Mouse (Mus musculus): Measurements from ENCODE around the gene Sipa1. TPM values are rescaled to one million over a fixed set of nuclear protein-coding genes. Genes with fewer than 3 reads are reported as not detected.
"Not testable (repeated sequence)": the region's sequence is repeated elsewhere in the genome, so short reads cannot be mapped to it uniquely, and the experiment has no call there.

Gene Sipa1
- polyA plus RNA-seq, 1 experiment from 2014 or later, result 44.7 TPM

DNA sequence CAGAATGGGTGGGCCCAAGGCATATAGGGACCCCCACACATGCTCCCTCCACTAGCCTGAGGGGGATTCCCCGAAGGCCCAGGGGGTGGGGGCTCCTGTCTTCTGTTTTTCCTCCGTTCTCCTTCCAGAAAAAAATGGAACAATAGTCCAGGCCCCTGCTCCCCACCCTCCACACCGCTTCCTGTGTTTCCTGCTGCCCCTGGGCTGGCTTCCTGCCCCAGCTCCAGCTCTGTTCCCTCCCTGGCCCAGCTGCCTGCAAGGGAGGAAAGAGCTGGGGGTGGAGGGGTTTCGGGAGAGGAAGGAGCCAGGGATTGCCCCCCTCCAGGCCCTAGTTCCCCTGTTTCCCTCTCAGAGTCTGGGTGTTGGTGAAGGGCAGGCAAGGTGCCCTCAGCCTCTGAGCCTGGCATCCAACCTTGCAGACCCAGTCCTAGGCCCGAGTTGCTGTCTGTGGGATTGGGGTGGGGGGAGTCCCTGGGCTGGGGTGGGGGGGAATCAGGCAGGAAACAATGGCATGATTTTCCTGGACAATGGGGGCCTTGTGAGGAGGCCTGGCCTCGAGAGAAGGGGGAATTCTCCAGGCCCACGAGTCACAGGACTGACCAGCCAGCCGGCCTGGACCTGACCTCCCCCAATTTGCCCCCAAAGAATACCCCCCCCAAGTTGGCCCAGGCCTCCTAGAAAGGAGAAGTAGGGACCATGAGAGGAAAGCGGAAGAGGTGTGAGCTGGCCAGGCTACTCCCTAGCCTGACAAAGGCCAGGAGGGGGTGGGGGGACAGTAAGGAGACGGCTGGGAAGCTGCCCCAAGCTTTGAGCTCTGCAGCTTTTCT, 28.8 kb upstream of the Sipa1 start:
- peaks cover 52% of the 10 kb centered on the region for H3K4me1 ChIP-seq
- no peak for ATAC-seq (ENCODE audit: borderline replicate concordance, extremely low read depth, low FRiP score, low TSS enrichment)
- 55% methylated on average over 10 of the region's 10 CpGs for WGBS

GRCm38 (mm10) chr19:5691601-5692000, 28.1 kb upstream of the Sipa1 start:
- H3K4me1 ChIP-seq, result peaks cover 54% of the 10 kb centered on the region

More for the DNA sequence above, 28.8 kb upstream of the Sipa1 start:
- H3K4me2 ChIP-seq, result peak overlapping the region; percentile 92
- peak overlapping the region; percentile 95 for H3K9ac ChIP-seq
- peak overlapping the region; percentile 77 for H3K27ac ChIP-seq
- peaks cover 41% of the 10 kb centered on the region for H3K36me3 ChIP-seq
- H3K4me3 ChIP-seq, result peak overlapping the region; percentile 87
- H3K27me3 ChIP-seq, result no peaks in the 10 kb centered on the region
- H3K9me3 ChIP-seq, result no peaks in the 10 kb centered on the region

DNA sequence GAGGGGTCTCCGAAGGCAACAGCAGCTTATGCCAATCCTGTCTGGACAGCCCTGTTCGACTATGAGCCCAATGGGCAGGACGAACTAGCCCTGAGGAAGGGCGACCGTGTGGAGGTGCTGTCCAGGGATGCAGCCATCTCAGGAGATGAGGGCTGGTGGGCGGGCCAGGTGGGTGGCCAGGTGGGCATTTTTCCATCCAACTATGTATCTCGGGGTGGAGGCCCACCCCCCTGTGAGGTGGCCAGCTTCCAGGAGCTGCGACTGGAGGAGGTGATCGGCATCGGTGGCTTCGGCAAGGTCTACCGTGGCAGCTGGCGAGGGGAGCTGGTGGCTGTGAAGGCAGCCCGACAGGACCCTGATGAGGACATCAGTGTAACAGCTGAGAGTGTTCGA, 26.8 kb upstream of the Sipa1 start:
- H3K27ac ChIP-seq, result peak overlapping the region; percentile 96
- H3K4me3 ChIP-seq, result peak overlapping the region; percentile 87
- H3K4me2 ChIP-seq, result peak overlapping the region; percentile 92
- H3K36me3 ChIP-seq, result peaks cover 33% of the 10 kb centered on the region
- peaks cover 51% of the 10 kb centered on the region for H3K4me1 ChIP-seq
- ATAC-seq (ENCODE audit: borderline replicate concordance, extremely low read depth, low FRiP score, low TSS enrichment), result no peak
- peak overlapping the region; percentile 95 for H3K9ac ChIP-seq
- H3K9me3 ChIP-seq, result no peaks in the 10 kb centered on the region
- no peaks in the 10 kb centered on the region for H3K27me3 ChIP-seq
- WGBS, result 35% methylated on average over 15 of the region's 15 CpGs

More at GRCm38 (mm10) chr19:5691601-5692000, 28.1 kb upstream of the Sipa1 start:
- peaks cover 34% of the 10 kb centered on the region for H3K36me3 ChIP-seq
- peak overlapping the region; percentile 92 for H3K4me2 ChIP-seq
- no peaks in the 10 kb centered on the region for H3K9me3 ChIP-seq
- peak overlapping the region; percentile 76 for H3K27ac ChIP-seq
- H3K4me3 ChIP-seq, result peak overlapping the region; percentile 87
- WGBS, result 61% methylated on average over 5 of the region's 5 CpGs
- no peaks in the 10 kb centered on the region for H3K27me3 ChIP-seq
- ATAC-seq (ENCODE audit: borderline replicate concordance, extremely low read depth, low FRiP score, low TSS enrichment), result no peak
- peak overlapping the region; percentile 95 for H3K9ac ChIP-seq

- H3K4me1 ChIP-seq, result peaks cover 49% of the 10 kb centered on the region
- H3K27me3 ChIP-seq, result no peaks in the 10 kb centered on the region
- H3K27ac ChIP-seq, result peak overlapping the region; percentile 96
- peak; percentile 64 for ATAC-seq (ENCODE audit: borderline replicate concordance, extremely low read depth, low FRiP score, low TSS enrichment)
- H3K9ac ChIP-seq, result peak overlapping the region; percentile 95
- peak overlapping the region; percentile 87 for H3K4me3 ChIP-seq
- peaks cover 33% of the 10 kb centered on the region for H3K36me3 ChIP-seq
- WGBS, result 3% methylated on average over 42 of the region's 42 CpGs
- H3K4me2 ChIP-seq, result peak overlapping the region; percentile 92
- no peaks in the 10 kb centered on the region for H3K9me3 ChIP-seq
These were observed 26.2 kb upstream of the Sipa1 start for GRCm38 (mm10) chr19:5689565-5690342.

DNA sequence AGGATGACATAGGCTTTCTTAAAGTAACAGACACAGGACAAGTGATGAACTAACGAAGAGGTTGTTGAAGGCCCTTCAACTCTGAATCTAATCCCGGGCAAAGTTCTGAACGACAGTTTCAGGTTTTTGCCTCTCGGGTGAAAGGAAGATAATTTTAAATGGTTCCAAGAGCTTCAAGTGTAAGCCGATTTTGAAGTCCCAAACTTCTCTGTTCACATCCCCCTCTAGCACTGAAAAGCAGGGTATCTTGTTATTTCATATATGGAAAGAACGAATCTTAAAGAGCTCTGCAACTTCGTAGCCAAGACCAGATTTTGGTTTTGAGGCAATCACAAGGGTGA, 25.6 kb upstream of the Sipa1 start:
- no peak for ATAC-seq (ENCODE audit: borderline replicate concordance, extremely low read depth, low FRiP score, low TSS enrichment)
- Histone ChIP-seq H3K36me3 (peaks cover 37% of the 10 kb centered on the region), H3K9ac (peak overlapping the region; percentile 95), H3K4me1 (peaks cover 49% of the 10 kb centered on the region), H3K4me3 (peak overlapping the region; percentile 87), H3K4me2 (peak overlapping the region; percentile 92), H3K27ac (peak overlapping the region; percentile 96), H3K27me3 (no peaks in the 10 kb centered on the region), H3K9me3 (no peaks in the 10 kb centered on the region)
- 0% methylated on average over 7 of the region's 7 CpGs for WGBS

- no peaks in the 10 kb centered on the region for H3K9me3 ChIP-seq
- H3K36me3 ChIP-seq, result peaks cover 36% of the 10 kb centered on the region
- peak within 1 kb of the TSS; percentile 96 for H3K27ac ChIP-seq
- peak; percentile 92 for ATAC-seq (ENCODE audit: borderline replicate concordance, extremely low read depth, low FRiP score, low TSS enrichment)
- WGBS, result under 1% methylated on average over 69 of the region's 69 CpGs
- H3K4me1 ChIP-seq, result peaks cover 43% of the 10 kb centered on the region
- H3K4me2 ChIP-seq, result peak within 1 kb of the TSS; percentile 92
- H3K27me3 ChIP-seq, result no peaks in the 10 kb centered on the region
- peak within 1 kb of the TSS; percentile 95 for H3K9ac ChIP-seq
- peak within 1 kb of the TSS; percentile 87 for H3K4me3 ChIP-seq
These were observed 24.9 kb upstream of the Sipa1 start, which contains the start of the genes Map3k11 and Pcnx3 for GRCm38 (mm10) chr19:5688200-5689087. Gene Map3k11, plus strand, starts transcription at chr19:5688742. Gene Pcnx3, minus strand, starts transcription at chr19:5688908.

DNA sequence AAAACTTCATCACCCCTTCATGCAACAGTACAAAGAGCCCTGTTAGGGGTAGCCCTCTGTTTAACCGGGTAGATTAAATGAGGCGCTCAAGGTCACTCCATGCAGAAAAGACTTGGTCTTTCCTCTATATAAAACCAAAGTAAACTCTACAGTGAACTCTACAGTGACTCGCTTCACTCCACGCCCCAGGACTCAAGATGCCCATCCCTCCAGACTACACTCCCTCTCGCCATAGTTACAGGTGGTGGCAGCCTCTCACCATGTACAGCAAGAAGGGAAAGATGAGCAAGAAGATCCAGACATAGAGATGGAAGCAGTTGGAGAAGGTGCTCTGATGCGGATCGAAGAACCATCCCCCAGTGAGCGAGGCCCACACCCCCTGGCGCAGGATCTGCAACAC, 24.2 kb upstream of the Sipa1 start:
- Histone ChIP-seq H3K9me3 (no peaks in the 10 kb centered on the region), H3K4me1 (peaks cover 38% of the 10 kb centered on the region), H3K4me2 (peak overlapping the region; percentile 92), H3K9ac (peak overlapping the region; percentile 74), H3K36me3 (peaks cover 36% of the 10 kb centered on the region), H3K27ac (peak overlapping the region; percentile 96), H3K27me3 (no peaks in the 10 kb centered on the region), H3K4me3 (peak overlapping the region; percentile 87)
- 16% methylated on average over 9 of the region's 9 CpGs for WGBS
- no peak for ATAC-seq (ENCODE audit: borderline replicate concordance, extremely low read depth, low FRiP score, low TSS enrichment)

DNA sequence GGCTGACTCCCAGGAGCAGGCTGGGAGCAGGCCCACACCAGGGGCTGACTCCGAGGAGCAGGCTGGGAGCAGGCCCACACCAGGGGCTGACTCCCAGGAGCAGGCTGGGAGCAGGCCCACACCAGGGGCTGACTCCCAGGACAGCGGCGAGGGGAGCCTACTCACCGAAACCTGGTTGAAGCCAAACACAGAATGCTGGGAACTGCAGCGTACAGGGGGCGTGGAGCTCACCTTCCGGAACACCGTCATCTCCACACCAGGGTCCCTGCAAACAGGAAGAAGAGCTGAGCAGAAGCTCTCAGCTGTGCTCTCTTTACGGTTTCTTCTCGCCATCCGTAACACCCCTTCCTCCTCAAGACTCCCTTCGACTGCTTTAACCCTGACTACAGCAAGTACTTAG, 23.4 kb upstream of the Sipa1 start:
- not testable (repeated sequence) for H3K27me3 ChIP-seq; H3K27ac ChIP-seq; H3K9ac ChIP-seq; ATAC-seq (ENCODE audit: borderline replicate concordance, extremely low read depth, low FRiP score, low TSS enrichment); H3K9me3 ChIP-seq
- Histone ChIP-seq H3K36me3 (peaks cover 44% of the 10 kb centered on the region), H3K4me2 (peak overlapping the region; percentile 92; the same call in 1 of the 2 replicates), H3K4me1 (peaks cover 30% of the 10 kb centered on the region), H3K4me3 (peak overlapping the region; percentile 87; the same call in 1 of the 2 replicates)
- WGBS, result 83% methylated on average over 12 of the region's 12 CpGs

DNA sequence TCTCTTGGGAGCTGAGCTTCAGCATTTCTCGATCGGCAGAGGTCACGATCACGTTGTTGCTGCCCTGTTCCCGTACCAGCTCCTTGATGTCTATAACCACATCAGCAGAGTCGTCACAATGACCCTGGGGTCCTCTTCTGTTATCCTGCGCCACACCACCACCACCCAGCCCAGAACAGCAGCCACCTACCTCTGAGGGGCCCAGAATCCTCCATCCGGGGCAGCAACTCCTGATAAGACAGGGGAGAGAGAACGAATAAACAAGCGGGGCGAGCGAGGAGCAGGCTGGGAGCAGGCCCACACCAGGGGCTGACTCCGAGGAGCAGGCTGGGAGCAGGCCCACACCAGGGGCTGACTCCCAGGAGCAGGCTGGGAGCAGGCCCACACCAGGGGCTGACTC, 22.9 kb upstream of the Sipa1 start:
- no peak overlapping the region for H3K4me3 ChIP-seq
- ATAC-seq (ENCODE audit: borderline replicate concordance, extremely low read depth, low FRiP score, low TSS enrichment), result no peak
- peaks cover 49% of the 10 kb centered on the region for H3K36me3 ChIP-seq
- H3K27ac ChIP-seq, result no peak overlapping the region
- WGBS, result 72% methylated on average over 13 of the region's 13 CpGs
- H3K9ac ChIP-seq, result no peak overlapping the region
- no peaks in the 10 kb centered on the region for H3K9me3 ChIP-seq
- H3K4me2 ChIP-seq, result no peak overlapping the region
- H3K4me1 ChIP-seq, result peaks cover 25% of the 10 kb centered on the region
- no peaks in the 10 kb centered on the region for H3K27me3 ChIP-seq

DNA sequence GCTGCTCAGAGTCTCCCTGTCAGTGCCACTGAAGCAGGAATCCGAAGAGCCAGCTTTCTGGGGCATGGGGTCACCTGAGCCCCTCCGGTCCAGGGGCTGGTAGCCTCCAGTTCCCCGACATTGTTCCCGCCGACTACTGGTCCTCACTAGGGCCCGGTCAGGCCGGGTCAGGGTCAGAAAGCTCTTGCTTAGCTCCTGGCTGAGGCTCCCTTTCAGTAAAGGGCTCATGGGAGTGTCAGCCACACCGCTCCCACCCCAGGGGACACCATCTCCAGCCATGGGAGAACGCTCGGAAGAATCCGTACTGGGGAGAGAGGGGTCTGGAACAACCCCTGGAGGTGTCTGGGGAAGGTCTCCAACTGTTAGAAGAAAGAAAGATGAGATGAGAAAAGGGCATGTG, 22.4 kb upstream of the Sipa1 start:
- no peaks in the 10 kb centered on the region for H3K27me3 ChIP-seq
- ATAC-seq (ENCODE audit: borderline replicate concordance, extremely low read depth, low FRiP score, low TSS enrichment), result no peak
- H3K27ac ChIP-seq, result no peak overlapping the region
- H3K9me3 ChIP-seq, result no peaks in the 10 kb centered on the region
- no peak overlapping the region for H3K4me3 ChIP-seq
- no peak overlapping the region for H3K9ac ChIP-seq
- H3K4me1 ChIP-seq, result peaks cover 19% of the 10 kb centered on the region
- H3K4me2 ChIP-seq, result no peak overlapping the region
- WGBS, result 93% methylated on average over 11 of the region's 11 CpGs
- H3K36me3 ChIP-seq, result peaks cover 55% of the 10 kb centered on the region

GRCm38 (mm10) chr19:5685431-5685830, 21.9 kb upstream of the Sipa1 start:
- 95% methylated on average over 19 of the region's 19 CpGs for WGBS
- no peaks in the 10 kb centered on the region for H3K27me3 ChIP-seq
- H3K9ac ChIP-seq, result no peak overlapping the region; the same call in 1 of the 2 replicates
- ATAC-seq (ENCODE audit: borderline replicate concordance, extremely low read depth, low FRiP score, low TSS enrichment), result no peak
- no peak overlapping the region for H3K27ac ChIP-seq
- peaks cover 15% of the 10 kb centered on the region for H3K4me1 ChIP-seq
- no peaks in the 10 kb centered on the region for H3K9me3 ChIP-seq
- no peak overlapping the region for H3K4me3 ChIP-seq
- peaks cover 59% of the 10 kb centered on the region for H3K36me3 ChIP-seq
- H3K4me2 ChIP-seq, result no peak overlapping the region

All from lung, embryonic 15.5 days (tissue).